ENCODE assay signal across 15 mouse cellular contexts in genomic region chr3:101704919-101705318, GRCm38 (mm10).
A peak's percentile ranks its signal among the peaks of the same experiment; 100 is the strongest.
DNase-seq lines count a peak whose midpoint lies in the region; ATAC-seq and TF ChIP-seq lines count a peak whose summit lies in the region.
"Had no signal": no experiment of that assay in that cellular context is flagged by ENCODE, and none has a peak within 500 bp of the region (broad histone marks: within the 10 kb centered on the region; RNA-seq: fewer than 3 reads in every experiment).

No protein-coding gene starts in this region.

- no peak overlapping the region for H3K4me3 ChIP-seq in lung, embryonic 14.5 days (ENCODE audit: low read depth, low read length)
- H3K4me3 ChIP-seq in forebrain, embryonic 12.5 days (replicated peaks): no peak overlapping the region
- H3K4me3 ChIP-seq: forebrain, embryonic 15.5 days; hindbrain, embryonic 10.5 days; limb, embryonic 12.5 days; liver, embryonic 15.5 days had no signal

- H3K4me2 ChIP-seq in lung, embryonic 14.5 days: no peak overlapping the region
- H3K4me2 ChIP-seq in forebrain, embryonic 12.5 days: no peak overlapping the region
- H3K4me2 ChIP-seq: forebrain, embryonic 15.5 days; limb, embryonic 12.5 days; liver, embryonic 15.5 days had no signal

- H3K9me3 ChIP-seq in lung, embryonic 14.5 days (ENCODE audit: low read depth, low read length): no peaks in the 10 kb centered on the region
- H3K9me3 ChIP-seq in forebrain, embryonic 12.5 days: no peaks in the 10 kb centered on the region
- H3K9me3 ChIP-seq: forebrain, embryonic 15.5 days; hindbrain, embryonic 10.5 days; limb, embryonic 12.5 days; liver, embryonic 15.5 days had no signal

- 34% methylated on average over 9 of the region's 9 CpGs for WGBS in lung, embryonic 14.5 days
- WGBS in forebrain, embryonic 12.5 days: 88% methylated on average over 9 of the region's 9 CpGs

- no peak for TF ChIP-seq CTCF in lung, embryonic 14.5 days (IDR thresholded peaks at IDR 0.05; ENCODE audit: low read depth)

- intact Hi-C loops in heart, postnatal 10 days (cut with DNase I): loop anchor here (5.0 kb wide), 1 partner anchor 198 kb away; no protein-coding TSS in a partner anchor

- no peaks in the 10 kb centered on the region for H3K27me3 ChIP-seq in lung, embryonic 14.5 days (ENCODE audit: insufficient read depth, low read length)
- H3K27me3 ChIP-seq in forebrain, embryonic 12.5 days: no peaks in the 10 kb centered on the region
- H3K27me3 ChIP-seq: forebrain, embryonic 15.5 days; limb, embryonic 12.5 days; liver, embryonic 15.5 days had no signal

- peak; percentile 43 for DNase-seq in lung, embryonic 14.5 days
- no peak for DNase-seq in lung, postnatal 4 days
- DNase-seq in adrenal gland, postnatal 14 days: peak; percentile 85
- peak; percentile 19 to 40 for DNase-seq in heart, adult 9 months (ENCODE audit: low spot score in 2 of 2)
- peak; percentile 45 to 57 for DNase-seq in heart, postnatal 10 days
- no peak for DNase-seq in right cerebral cortex, adult 2 months (ENCODE audit: low spot score in 2 of 2)
- DNase-seq: cerebellum, adult 8-10 months; embryo, embryonic 11 days; right cerebral cortex, postnatal 25 days had no signal

- no peak overlapping the region for H3K9ac ChIP-seq in lung, embryonic 14.5 days
- no peak overlapping the region for H3K9ac ChIP-seq in forebrain, embryonic 12.5 days
- H3K9ac ChIP-seq: forebrain, embryonic 15.5 days; limb, embryonic 12.5 days; liver, embryonic 15.5 days had no signal

- H3K36me3 ChIP-seq in lung, embryonic 14.5 days (ENCODE audit: insufficient read depth): no peaks in the 10 kb centered on the region
- no peaks in the 10 kb centered on the region for H3K36me3 ChIP-seq in forebrain, embryonic 12.5 days (replicated peaks)
- H3K36me3 ChIP-seq: forebrain, embryonic 15.5 days; hindbrain, embryonic 10.5 days; limb, embryonic 12.5 days; liver, embryonic 15.5 days had no signal

- ATAC-seq in lung, embryonic 14.5 days (ENCODE audit: insufficient read depth): no peak
- ATAC-seq in forebrain, embryonic 12.5 days (ENCODE audit: low FRiP score): no peak
- ATAC-seq: CD4-positive, CD25-positive, alpha-beta regulatory T cell, adult 4 months; forebrain, embryonic 15.5 days had no signal

- no peak overlapping the region for H3K27ac ChIP-seq in lung, embryonic 14.5 days (ENCODE audit: low read depth)
- H3K27ac ChIP-seq in forebrain, embryonic 12.5 days: no peak overlapping the region
- H3K27ac ChIP-seq: forebrain, embryonic 15.5 days; hindbrain, embryonic 10.5 days; limb, embryonic 12.5 days; liver, embryonic 15.5 days had no signal

- H3K4me1 ChIP-seq in lung, embryonic 14.5 days (ENCODE audit: insufficient read depth): peaks cover 14% of the 10 kb centered on the region; the same call in 1 of the 2 replicates
- H3K4me1 ChIP-seq in forebrain, embryonic 12.5 days: peaks cover 19% of the 10 kb centered on the region

Comparison
In these comparisons a context has a peak if more than half of its experiments do, and no peak if none do; other contexts are left out.
1. DNase-seq: peak in lung, embryonic 14.5 days (single experiment), adrenal gland, postnatal 14 days (single experiment), heart, adult 9 months (2 of 2) and heart, postnatal 10 days (2 of 2); none in lung, postnatal 4 days (0 of 2) and right cerebral cortex, adult 2 months (0 of 2).